Mouse (Mus musculus): ENCODE data around the gene Cep128.
"Not testable (repeated sequence)": the region's sequence is repeated elsewhere in the genome, so short reads cannot be mapped to it uniquely, and the experiment has no call there.

Cep128 gene

GRCm38 (mm10) chr12:91384281-91385017, at the start of gene Cep128, which contains the start of gene Tshr:
Cep128 (minus strand) TSS chr12:91384409.
Tshr (plus strand) TSS chr12:91384563.
- peak; percentile 95 for DNase-seq

- no peak for DNase-seq
These were observed 42.9 kb upstream of the Cep128 start for GRCm38 (mm10) chr12:91427129-91427528.

GRCm38 (mm10) chr12:91426499-91426898, 42.3 kb upstream of the Cep128 start:
- DNase-seq, result no peak

- DNase-seq, result peak; percentile 36
These were observed 39.1 kb upstream of the Cep128 start for GRCm38 (mm10) chr12:91423125-91423820.

- DNase-seq, result no peak
These were observed 37.1 kb upstream of the Cep128 start for GRCm38 (mm10) chr12:91421272-91421671.

GRCm38 (mm10) chr12:91418791-91419190, 34.6 kb upstream of the Cep128 start:
- peak; percentile 69 for DNase-seq

- DNase-seq, result no peak
These were observed 32.6 kb upstream of the Cep128 start for GRCm38 (mm10) chr12:91416828-91417227.

GRCm38 (mm10) chr12:91415112-91415511, 30.9 kb upstream of the Cep128 start:
- DNase-seq, result no peak

- DNase-seq, result no peak
These were observed 28.4 kb upstream of the Cep128 start for GRCm38 (mm10) chr12:91412461-91413182.

GRCm38 (mm10) chr12:91410306-91410705, 26.1 kb upstream of the Cep128 start:
- DNase-seq, result no peak

GRCm38 (mm10) chr12:91401049-91401352, 16.8 kb upstream of the Cep128 start:
- DNase-seq, result no peak

GRCm38 (mm10) chr12:91400232-91401048, 16.2 kb upstream of the Cep128 start:
- DNase-seq, result peak; percentile 78

GRCm38 (mm10) chr12:91383516-91384264, 519 bp downstream of the Cep128 start:
- peak; percentile 2 for DNase-seq

GRCm38 (mm10) chr12:91369173-91369572, 15.0 kb downstream of the Cep128 start:
- no peak for DNase-seq

- DNase-seq, result no peak
These were observed 30.4 kb downstream of the Cep128 start for GRCm38 (mm10) chr12:91353783-91354182.

GRCm38 (mm10) chr12:91338656-91339055, 45.6 kb downstream of the Cep128 start:
- not testable (repeated sequence) for DNase-seq

GRCm38 (mm10) chr12:91327527-91327926, 56.7 kb downstream of the Cep128 start:
- no peak for DNase-seq

GRCm38 (mm10) chr12:91326104-91326503, 58.1 kb downstream of the Cep128 start:
- peak; percentile 55 for DNase-seq

GRCm38 (mm10) chr12:91315026-91315425, 69.2 kb downstream of the Cep128 start:
- DNase-seq, result no peak

- peak; percentile 30 for DNase-seq
These were observed 70.1 kb downstream of the Cep128 start for GRCm38 (mm10) chr12:91313974-91314587.

GRCm38 (mm10) chr12:91312591-91312990, 71.6 kb downstream of the Cep128 start:
- DNase-seq, result no peak

- no peak for DNase-seq
These were observed 76.5 kb downstream of the Cep128 start for GRCm38 (mm10) chr12:91307733-91308132.

Data from lung, postnatal 10 days (tissue).